Mouse (Mus musculus) neural tube, embryonic 12.5 days (tissue): ENCODE data around the gene Aoc1. TPM values are rescaled to one million over a fixed set of nuclear protein-coding genes. Genes with fewer than 3 reads are reported as not detected.
"Not testable (repeated sequence)": the region's sequence is repeated elsewhere in the genome, so short reads cannot be mapped to it uniquely, and the experiment has no call there.

Experiments used
- ATAC-seq: fragments of 200-750 bp; cut with Nextera tagmentation; 2 replicates; pipeline ENCODE4 v1.8.0; 2017; ENCODE audit warnings: low read depth, mild to moderate bottlenecking, moderate TSS enrichment, moderate library complexity; ENCODE audit not compliant: low FRiP score
- H3K27ac ChIP-seq: fragments of 300-500 bp; sonication (generic); 2 replicates; pipeline ENCODE4 v1.5.1; 2016
- H3K27me3 ChIP-seq: fragments of 300-500 bp; sonication (generic); replicated peaks from 2 replicates; pipeline ENCODE4 v1.6.1; 2016; ENCODE audit warnings: mild to moderate bottlenecking
- H3K36me3 ChIP-seq: fragments of 300-500 bp; sonication (generic); 2 replicates; pipeline ENCODE4 v1.6.1; 2016; ENCODE audit warnings: mild to moderate bottlenecking
- H3K4me1 ChIP-seq: fragments of 300-500 bp; sonication (generic); 2 replicates; pipeline ENCODE4 v1.6.1; 2016
- H3K4me2 ChIP-seq: fragments of 300-500 bp; sonication (generic); replicated peaks from 2 replicates; pipeline ENCODE4 v1.6.1; 2016; ENCODE audit warnings: mild to moderate bottlenecking
- H3K4me3 ChIP-seq: fragments of 300-500 bp; sonication (generic); 2 replicates; pipeline ENCODE4 v1.5.1; 2016
- H3K9ac ChIP-seq: fragments of 300-500 bp; sonication (generic); 2 replicates; pipeline ENCODE4 v1.6.1; 2016; ENCODE audit warnings: mild to moderate bottlenecking
- H3K9me3 ChIP-seq: fragments of 300-500 bp; sonication (generic); 2 replicates; pipeline ENCODE4 v1.6.1; 2016; ENCODE audit warnings: mild to moderate bottlenecking
- WGBS: fragments of 180-500 bp; shearing (Covaris S2); methylation state at CpG from one replicate; pipeline ENCODE4 v1.1.7; 2016; 5-methylcytosine and 5-hydroxymethylcytosine counted together
- polyA plus RNA-seq: library from polyadenylated mRNA; unstranded; fragments of >200 nt; fragmentation: Nextera tagmentation; extraction: Ambion mirVana; gene quantifications from 2 replicates; pipeline ENCODE4 v1.2.1, GENCODE M21; 2016

The Aoc1 gene
- polyA plus RNA-seq, 1 experiment from 2014 or later: 0.19 TPM

GRCm38 (mm10) chr6:48894938-48895818 lies 22.5 kb downstream of the Aoc1 start:
- H3K27ac ChIP-seq: no peak overlapping the region
- H3K36me3 ChIP-seq: no peaks in the 10 kb centered on the region
- WGBS: 89% methylated on average over 8 of the region's 8 CpGs
- peaks cover 5% of the 10 kb centered on the region; the same call in 1 of the 2 replicates for H3K9me3 ChIP-seq
- H3K4me2 ChIP-seq: no peak overlapping the region
- H3K27me3 ChIP-seq: no peaks in the 10 kb centered on the region
- no peak overlapping the region for H3K9ac ChIP-seq
- no peaks in the 10 kb centered on the region for H3K4me1 ChIP-seq
- ATAC-seq: no peak
- H3K4me3 ChIP-seq: no peak overlapping the region

- Histone ChIP-seq H3K9me3 (peaks cover 5% of the 10 kb centered on the region; the same call in 1 of the 2 replicates), H3K4me1 (no peaks in the 10 kb centered on the region), H3K27ac (no peak overlapping the region), H3K4me3 (no peak overlapping the region), H3K4me2 (no peak overlapping the region), H3K27me3 (no peaks in the 10 kb centered on the region), H3K36me3 (no peaks in the 10 kb centered on the region), H3K9ac (no peak overlapping the region)
- ATAC-seq: no peak
- WGBS: 91% methylated on average over 5 of the region's 5 CpGs
Measured at GRCm38 (mm10) chr6:48895941-48896340, 23.2 kb downstream of the Aoc1 start.

- no peaks in the 10 kb centered on the region for H3K4me1 ChIP-seq
- H3K4me2 ChIP-seq: no peak overlapping the region
- no peak for ATAC-seq
- peaks cover 5% of the 10 kb centered on the region; the same call in 1 of the 2 replicates for H3K9me3 ChIP-seq
- no peaks in the 10 kb centered on the region for H3K36me3 ChIP-seq
- WGBS: 88% methylated on average over 5 of the region's 5 CpGs
- no peaks in the 10 kb centered on the region for H3K27me3 ChIP-seq
- no peak overlapping the region for H3K27ac ChIP-seq
- no peak overlapping the region for H3K4me3 ChIP-seq
- no peak overlapping the region for H3K9ac ChIP-seq
Measured at GRCm38 (mm10) chr6:48896956-48897355, 24.3 kb downstream of the Aoc1 start.

GRCm38 (mm10) chr6:48901316-48901715 lies 28.6 kb downstream of the Aoc1 start:
- H3K4me2 ChIP-seq, H3K4me3 ChIP-seq, H3K9me3 ChIP-seq, H3K4me1 ChIP-seq, H3K27ac ChIP-seq, H3K27me3 ChIP-seq, H3K9ac ChIP-seq, H3K36me3 ChIP-seq, ATAC-seq: not testable (repeated sequence)
- 94% methylated on average over 11 of the region's 11 CpGs for WGBS

GRCm38 (mm10) chr6:48902511-48903406 lies 30.1 kb downstream of the Aoc1 start:
- H3K36me3 ChIP-seq: no peaks in the 10 kb centered on the region
- 89% methylated on average over 17 of the region's 17 CpGs for WGBS

GRCm38 (mm10) chr6:48903437-48903836 lies 30.7 kb downstream of the Aoc1 start:
- H3K9me3 ChIP-seq: no peaks in the 10 kb centered on the region
- no peak overlapping the region for H3K4me3 ChIP-seq
- no peak overlapping the region for H3K27ac ChIP-seq
- H3K4me2 ChIP-seq: no peak overlapping the region
- WGBS: 78% methylated on average over 4 of the region's 4 CpGs
- H3K36me3 ChIP-seq: no peaks in the 10 kb centered on the region
- H3K27me3 ChIP-seq: no peaks in the 10 kb centered on the region
- ATAC-seq: no peak
- H3K4me1 ChIP-seq: no peaks in the 10 kb centered on the region
- no peak overlapping the region for H3K9ac ChIP-seq

More at GRCm38 (mm10) chr6:48902511-48903406, 30.1 kb downstream of the Aoc1 start:
- no peak overlapping the region for H3K9ac ChIP-seq
- H3K9me3 ChIP-seq: no peaks in the 10 kb centered on the region
- H3K4me3 ChIP-seq: no peak overlapping the region
- no peak for ATAC-seq
- H3K4me1 ChIP-seq: no peaks in the 10 kb centered on the region
- no peak overlapping the region for H3K4me2 ChIP-seq
- no peaks in the 10 kb centered on the region for H3K27me3 ChIP-seq
- H3K27ac ChIP-seq: no peak overlapping the region

GRCm38 (mm10) chr6:48905606-48906005 lies 32.9 kb downstream of the Aoc1 start:
- Histone ChIP-seq H3K9me3 (no peaks in the 10 kb centered on the region), H3K9ac (no peak overlapping the region), H3K27me3 (no peaks in the 10 kb centered on the region), H3K4me2 (no peak overlapping the region), H3K27ac (no peak overlapping the region), H3K4me3 (no peak overlapping the region), H3K36me3 (no peaks in the 10 kb centered on the region), H3K4me1 (no peaks in the 10 kb centered on the region)
- no peak for ATAC-seq
- 94% methylated on average over 13 of the region's 13 CpGs for WGBS

GRCm38 (mm10) chr6:48906371-48906770 lies 33.7 kb downstream of the Aoc1 start:
- H3K4me3 ChIP-seq: no peak overlapping the region
- H3K4me1 ChIP-seq: no peaks in the 10 kb centered on the region
- 94% methylated on average over 14 of the region's 14 CpGs for WGBS
- no peaks in the 10 kb centered on the region for H3K9me3 ChIP-seq
- no peaks in the 10 kb centered on the region for H3K36me3 ChIP-seq
- H3K27ac ChIP-seq: no peak overlapping the region
- H3K27me3 ChIP-seq: no peaks in the 10 kb centered on the region
- ATAC-seq: no peak
- H3K9ac ChIP-seq: no peak overlapping the region
- no peak overlapping the region for H3K4me2 ChIP-seq

GRCm38 (mm10) chr6:48909229-48909628 lies 36.5 kb downstream of the Aoc1 start:
- H3K9ac ChIP-seq: no peak overlapping the region
- WGBS: 54% methylated on average over 1 of the region's 1 CpGs
- no peaks in the 10 kb centered on the region for H3K36me3 ChIP-seq
- ATAC-seq: no peak
- H3K9me3 ChIP-seq: no peaks in the 10 kb centered on the region
- no peak overlapping the region for H3K4me2 ChIP-seq
- H3K4me1 ChIP-seq: no peaks in the 10 kb centered on the region
- no peak overlapping the region for H3K27ac ChIP-seq
- no peaks in the 10 kb centered on the region for H3K27me3 ChIP-seq
- no peak overlapping the region for H3K4me3 ChIP-seq

- no peaks in the 10 kb centered on the region for H3K36me3 ChIP-seq
- 50% methylated on average over 3 of the region's 3 CpGs for WGBS
- no peaks in the 10 kb centered on the region for H3K27me3 ChIP-seq
- no peaks in the 10 kb centered on the region for H3K4me1 ChIP-seq
- no peak for ATAC-seq
- no peak overlapping the region for H3K9ac ChIP-seq
- H3K27ac ChIP-seq: no peak overlapping the region
- no peak overlapping the region for H3K4me3 ChIP-seq
- H3K4me2 ChIP-seq: no peak overlapping the region
- H3K9me3 ChIP-seq: no peaks in the 10 kb centered on the region
Measured at GRCm38 (mm10) chr6:48912033-48912432, 39.3 kb downstream of the Aoc1 start.

GRCm38 (mm10) chr6:48913587-48913986 lies 40.9 kb downstream of the Aoc1 start:
- H3K4me2 ChIP-seq: no peak overlapping the region
- ATAC-seq: no peak
- no peaks in the 10 kb centered on the region for H3K9me3 ChIP-seq
- H3K4me3 ChIP-seq: no peak overlapping the region
- WGBS: 97% methylated on average over 2 of the region's 2 CpGs
- no peaks in the 10 kb centered on the region for H3K36me3 ChIP-seq
- no peaks in the 10 kb centered on the region for H3K27me3 ChIP-seq
- H3K9ac ChIP-seq: no peak overlapping the region
- no peaks in the 10 kb centered on the region for H3K4me1 ChIP-seq
- no peak overlapping the region for H3K27ac ChIP-seq

- Histone ChIP-seq H3K36me3 (no peaks in the 10 kb centered on the region), H3K9ac (no peak within 1 kb of the TSS), H3K4me1 (no peaks in the 10 kb centered on the region), H3K27ac (no peak within 1 kb of the TSS), H3K4me3 (no peak within 1 kb of the TSS), H3K4me2 (no peak within 1 kb of the TSS), H3K27me3 (no peaks in the 10 kb centered on the region), H3K9me3 (no peaks in the 10 kb centered on the region)
- no peak for ATAC-seq
- 93% methylated on average over 5 of the region's 5 CpGs for WGBS
Measured at GRCm38 (mm10) chr6:48929595-48929994, 56.9 kb downstream of the Aoc1 start, which contains the start of gene 1600015I10Rik. Gene 1600015I10Rik, plus strand, starts transcription at chr6:48929895.
